Mouse (Mus musculus): ENCODE results near the gene Elof1.

- TF ChIP-seq CTCF (IDR thresholded peaks at IDR 0.05; ENCODE audit: low read depth) (no peak), EP300 (IDR thresholded peaks at IDR 0.05; ENCODE audit: low read depth) (no peak)
Measured at GRCm38 (mm10) chr9:22162912-22163311, 45.9 kb upstream of the Elof1 start.

All from liver, postnatal 0 days (tissue).